Mouse (Mus musculus) limb, embryonic 10.5 days (tissue): ENCODE data around the gene Cep131. TPM values are rescaled to one million over a fixed set of nuclear protein-coding genes. Genes with fewer than 3 reads are reported as not detected.

Source experiments
- DNase-seq: peaks from one replicate; pipeline ENCODE4 v3.0.0-alpha.2; 2017; ENCODE audit warnings: low spot score
- H3K27ac ChIP-seq: fragments of 300-500 bp; sonication (generic); 2 replicates; pipeline ENCODE4 v1.5.1; 2016; ENCODE audit warnings: mild to moderate bottlenecking
- H3K27me3 ChIP-seq: fragments of 300-500 bp; sonication (generic); 2 replicates; pipeline ENCODE4 v1.6.1; 2016; ENCODE audit warnings: low read depth, mild to moderate bottlenecking; ENCODE audit not compliant: poor library complexity, severe bottlenecking
- H3K36me3 ChIP-seq: fragments of 300-500 bp; sonication (generic); 2 replicates; pipeline ENCODE4 v1.6.1; 2016; ENCODE audit warnings: mild to moderate bottlenecking, moderate library complexity
- H3K4me1 ChIP-seq: fragments of 300-500 bp; sonication (generic); 2 replicates; pipeline ENCODE4 v1.6.1; 2016
- H3K4me3 ChIP-seq: fragments of 300-500 bp; sonication (generic); 2 replicates; pipeline ENCODE4 v1.5.1; 2016; ENCODE audit warnings: mild to moderate bottlenecking, moderate library complexity
- H3K9me3 ChIP-seq: fragments of 300-500 bp; sonication (generic); replicated peaks from 2 replicates; pipeline ENCODE4 v1.6.1; 2016; ENCODE audit warnings: mild to moderate bottlenecking
- WGBS: fragments of 180-500 bp; shearing (Covaris S2); methylation state at CpG from one replicate; pipeline ENCODE4 v1.1.7; 2016; 5-methylcytosine and 5-hydroxymethylcytosine counted together
- polyA plus RNA-seq: library from polyadenylated mRNA; unstranded; fragments of >200 nt; fragmentation: Nextera tagmentation; extraction: Ambion mirVana; gene quantifications from 2 replicates; pipeline ENCODE4 v1.2.1, GENCODE M21; 2016

Gene Cep131
- polyA plus RNA-seq, 1 experiment from 2014 or later = 55.2 TPM

GRCm38 (mm10) chr11:120055953-120056732 is 30.5 kb downstream of the Cep131 start:
- 87% methylated on average over 12 of the region's 12 CpGs for WGBS
- H3K27ac ChIP-seq = no peak overlapping the region
- H3K4me1 ChIP-seq = peaks cover 13% of the 10 kb centered on the region; the same call in 1 of the 2 replicates
- no peak for DNase-seq
- peaks cover 4% of the 10 kb centered on the region; the same call in 1 of the 2 replicates for H3K27me3 ChIP-seq
- no peaks in the 10 kb centered on the region for H3K9me3 ChIP-seq
- no peaks in the 10 kb centered on the region for H3K36me3 ChIP-seq
- H3K4me3 ChIP-seq = no peak overlapping the region

GRCm38 (mm10) chr11:120053846-120054245 is 32.8 kb downstream of the Cep131 start:
- Histone ChIP-seq H3K4me1 (peaks cover 12% of the 10 kb centered on the region; the same call in 1 of the 2 replicates), H3K9me3 (no peaks in the 10 kb centered on the region)
- DNase-seq = no peak

GRCm38 (mm10) chr11:120052274-120052673 is 34.4 kb downstream of the Cep131 start:
- Histone ChIP-seq H3K4me3 (no peak overlapping the region), H3K36me3 (no peaks in the 10 kb centered on the region), H3K27ac (no peak overlapping the region), H3K9me3 (no peaks in the 10 kb centered on the region), H3K27me3 (peaks cover 43% of the 10 kb centered on the region), H3K4me1 (peaks cover 26% of the 10 kb centered on the region)
- no peak for DNase-seq
- WGBS = 84% methylated on average over 9 of the region's 9 CpGs

More at GRCm38 (mm10) chr11:120053846-120054245, 32.8 kb downstream of the Cep131 start:
- no peak overlapping the region for H3K27ac ChIP-seq
- WGBS = 80% methylated on average over 4 of the region's 4 CpGs
- no peak overlapping the region for H3K4me3 ChIP-seq
- H3K36me3 ChIP-seq = no peaks in the 10 kb centered on the region
- peaks cover 27% of the 10 kb centered on the region for H3K27me3 ChIP-seq

- WGBS = 48% methylated on average over 14 of the region's 14 CpGs
- H3K4me3 ChIP-seq = no peak overlapping the region
- H3K4me1 ChIP-seq = peaks cover 36% of the 10 kb centered on the region
- H3K27me3 ChIP-seq = peaks cover 53% of the 10 kb centered on the region
- 0 out of 2 replicates have a peak overlapping the region, but pooled peaks have one; percentile 15 for H3K27ac ChIP-seq
- no peak for DNase-seq
- no peaks in the 10 kb centered on the region for H3K9me3 ChIP-seq
- no peaks in the 10 kb centered on the region for H3K36me3 ChIP-seq
Measured at GRCm38 (mm10) chr11:120051124-120051811, 35.4 kb downstream of the Cep131 start.

GRCm38 (mm10) chr11:120049067-120049466 is 37.6 kb downstream of the Cep131 start:
- no peak overlapping the region for H3K27ac ChIP-seq
- peaks cover 75% of the 10 kb centered on the region for H3K27me3 ChIP-seq
- H3K36me3 ChIP-seq = no peaks in the 10 kb centered on the region
- H3K4me1 ChIP-seq = peaks cover 49% of the 10 kb centered on the region
- no peak overlapping the region for H3K4me3 ChIP-seq
- no peaks in the 10 kb centered on the region for H3K9me3 ChIP-seq
- no peak for DNase-seq
- WGBS = 84% methylated on average over 8 of the region's 8 CpGs

GRCm38 (mm10) chr11:120048252-120048556 is 38.4 kb downstream of the Cep131 start:
- H3K27ac ChIP-seq = 0 out of 2 replicates have a peak overlapping the region, but pooled peaks have one; percentile 11
- 2% methylated on average over 23 of the region's 23 CpGs for WGBS
- peaks cover 49% of the 10 kb centered on the region for H3K4me1 ChIP-seq

GRCm38 (mm10) chr11:120047531-120048251 is 38.9 kb downstream of the Cep131 start:
- peaks cover 49% of the 10 kb centered on the region for H3K4me1 ChIP-seq
- DNase-seq = peak; percentile 56
- H3K27ac ChIP-seq = peak overlapping the region; percentile 80
- no peaks in the 10 kb centered on the region for H3K9me3 ChIP-seq
- 7% methylated on average over 23 of the region's 23 CpGs for WGBS
- peak overlapping the region; percentile 72 for H3K4me3 ChIP-seq
- no peaks in the 10 kb centered on the region for H3K36me3 ChIP-seq
- peaks cover 76% of the 10 kb centered on the region for H3K27me3 ChIP-seq

More at GRCm38 (mm10) chr11:120048252-120048556, 38.4 kb downstream of the Cep131 start:
- peak; percentile 62 for DNase-seq
- no peaks in the 10 kb centered on the region for H3K36me3 ChIP-seq
- H3K4me3 ChIP-seq = peak overlapping the region; percentile 72
- H3K9me3 ChIP-seq = no peaks in the 10 kb centered on the region
- H3K27me3 ChIP-seq = peaks cover 76% of the 10 kb centered on the region

- Histone ChIP-seq H3K9me3 (no peaks in the 10 kb centered on the region), H3K4me1 (peaks cover 53% of the 10 kb centered on the region), H3K27me3 (peaks cover 76% of the 10 kb centered on the region), H3K27ac (peak within 1 kb of the TSS; percentile 80), H3K36me3 (no peaks in the 10 kb centered on the region), H3K4me3 (peak within 1 kb of the TSS; percentile 72)
- DNase-seq = peak; percentile 66
- WGBS = 1% methylated on average over 57 of the region's 63 CpGs
Measured at GRCm38 (mm10) chr11:120046553-120047191, 40.0 kb downstream of the Cep131 start, which contains the start of gene Aatk. Gene Aatk, minus strand, starts transcription at chr11:120047167.

- Histone ChIP-seq H3K4me3 (peak overlapping the region; percentile 72), H3K4me1 (peaks cover 54% of the 10 kb centered on the region), H3K9me3 (no peaks in the 10 kb centered on the region), H3K27me3 (peaks cover 70% of the 10 kb centered on the region), H3K36me3 (no peaks in the 10 kb centered on the region), H3K27ac (peak overlapping the region; percentile 80)
- DNase-seq = no peak
- WGBS = 65% methylated on average over 11 of the region's 11 CpGs
Measured at GRCm38 (mm10) chr11:120045839-120046552, 40.6 kb downstream of the Cep131 start.

- no peaks in the 10 kb centered on the region for H3K36me3 ChIP-seq
- H3K27me3 ChIP-seq = peaks cover 64% of the 10 kb centered on the region
- H3K4me1 ChIP-seq = peaks cover 59% of the 10 kb centered on the region
- H3K4me3 ChIP-seq = no peak overlapping the region
- 55% methylated on average over 4 of the region's 4 CpGs for WGBS
- H3K27ac ChIP-seq = no peak overlapping the region
- no peaks in the 10 kb centered on the region for H3K9me3 ChIP-seq
- no peak for DNase-seq
Measured at GRCm38 (mm10) chr11:120045341-120045740, 41.3 kb downstream of the Cep131 start.

- H3K4me1 ChIP-seq = peaks cover 58% of the 10 kb centered on the region
- no peak for DNase-seq
- peak overlapping the region; percentile 54; the same call in 1 of the 2 replicates for H3K27ac ChIP-seq
- no peaks in the 10 kb centered on the region for H3K36me3 ChIP-seq
- H3K9me3 ChIP-seq = no peaks in the 10 kb centered on the region
- H3K4me3 ChIP-seq = no peak overlapping the region
- 65% methylated on average over 7 of the region's 7 CpGs for whole genome bisulfite sequencing
- H3K27me3 ChIP-seq = peaks cover 33% of the 10 kb centered on the region
Measured at GRCm38 (mm10) chr11:120042141-120042838, 44.3 kb downstream of the Cep131 start.
